Mouse (Mus musculus) brown adipose tissue, adult 24 weeks (tissue): ENCODE data around the gene Fam240a. TPM values are rescaled to one million over a fixed set of nuclear protein-coding genes. Genes with fewer than 3 reads are reported as not detected.

Source experiments
- H3K27ac ChIP-seq: fragments of 200-500 bp; replicated peaks from 2 replicates; pipeline ENCODE4 v1.5.1; 2012; ENCODE audit warnings: low read depth, mild to moderate bottlenecking, low read length
- H3K4me1 ChIP-seq: fragments of 200-500 bp; 2 replicates; pipeline ENCODE4 v1.6.1; 2012; ENCODE audit warnings: low read length, mixed read lengths; ENCODE audit not compliant: control insufficient read depth, insufficient read depth, insufficient read length
- H3K4me3 ChIP-seq: fragments of 200-500 bp; 2 replicates; pipeline ENCODE4 v1.5.1; 2012; ENCODE audit warnings: low read depth, mild to moderate bottlenecking, low read length, moderate library complexity; ENCODE audit not compliant: insufficient read depth
- polyA plus RNA-seq: library from polyadenylated mRNA; stranded (reverse); fragments of >200 nt; gene quantifications from 2 replicates; pipeline ENCODE4 v1.2.4, GENCODE M21; 2012; ENCODE audit not compliant: missing spikeins, insufficient read depth, insufficient read length

Gene Fam240a
- polyA plus RNA-seq, 1 experiment, result not detected

- H3K4me1 ChIP-seq, result no peaks in the 10 kb centered on the region
- no peak overlapping the region for H3K4me3 ChIP-seq
- H3K27ac ChIP-seq, result no peak overlapping the region
Observed at GRCm38 (mm10) chr9:110915466-110915865, 1.2 kb downstream of the Fam240a start.

DNA sequence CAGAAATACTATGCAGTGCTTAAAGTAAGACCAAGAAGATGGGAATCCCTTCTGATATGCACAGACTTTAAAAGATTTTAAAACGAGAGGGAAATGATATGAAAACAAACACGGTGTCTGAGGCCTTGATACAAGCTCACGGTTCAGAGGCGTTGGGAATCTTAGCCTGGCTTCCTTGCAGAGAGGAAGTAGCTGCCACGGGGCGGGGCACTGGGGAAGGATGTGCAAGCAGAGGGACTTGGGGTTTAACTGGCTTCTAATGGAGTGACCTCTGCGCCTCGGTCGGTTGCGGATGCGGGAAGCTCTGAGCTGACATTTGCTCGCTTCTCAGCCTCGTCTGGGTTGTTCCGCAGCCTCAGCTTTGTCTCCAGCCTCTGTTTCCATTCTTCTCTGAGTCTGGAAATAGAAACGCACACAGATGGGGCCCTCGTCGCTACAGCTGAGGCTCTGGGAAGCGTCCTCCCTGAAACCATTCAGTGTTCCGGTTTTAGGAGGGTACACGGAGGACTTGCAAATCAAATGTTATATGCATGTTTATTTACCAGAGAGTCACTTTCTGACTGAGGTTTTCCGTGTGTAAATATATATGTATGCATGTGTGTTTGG is 1.9 kb downstream of the Fam240a start:
- H3K4me3 ChIP-seq, result no peak overlapping the region

DNA sequence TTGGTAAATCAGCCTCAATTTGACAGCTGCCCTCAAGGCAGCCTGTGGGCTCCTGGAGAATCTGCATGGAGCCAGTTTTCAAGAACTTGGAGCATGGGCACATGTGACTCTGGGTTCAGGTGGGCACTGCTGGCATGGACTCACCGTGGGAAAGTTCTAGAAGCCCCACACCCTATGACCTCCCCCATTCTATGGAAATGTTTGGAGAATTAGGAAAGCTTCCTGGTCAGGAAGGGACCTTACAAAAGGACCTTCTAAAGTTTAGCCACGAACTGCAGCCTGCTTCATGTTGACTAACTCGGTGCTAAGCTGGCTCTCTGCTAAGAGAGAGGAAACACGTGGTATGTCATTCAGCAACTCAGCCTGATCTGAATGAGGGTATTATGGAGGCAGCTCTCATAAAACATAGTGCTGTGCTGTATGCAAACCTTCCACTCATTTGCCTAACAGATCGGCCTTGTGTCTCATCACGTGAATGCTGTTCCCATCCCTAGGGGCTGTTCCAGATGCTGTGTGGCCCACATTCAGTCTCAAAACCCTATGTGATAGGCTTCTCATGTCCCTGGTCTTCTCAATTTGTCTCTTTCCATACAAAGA is 7.2 kb downstream of the Fam240a start:
- no peak overlapping the region for H3K27ac ChIP-seq
- no peak overlapping the region for H3K4me3 ChIP-seq
- no peaks in the 10 kb centered on the region; the same call in 1 of the 2 replicates for H3K4me1 ChIP-seq

More for the DNA sequence above, 1.9 kb downstream of the Fam240a start:
- no peaks in the 10 kb centered on the region for H3K4me1 ChIP-seq
- no peak overlapping the region for H3K27ac ChIP-seq

DNA sequence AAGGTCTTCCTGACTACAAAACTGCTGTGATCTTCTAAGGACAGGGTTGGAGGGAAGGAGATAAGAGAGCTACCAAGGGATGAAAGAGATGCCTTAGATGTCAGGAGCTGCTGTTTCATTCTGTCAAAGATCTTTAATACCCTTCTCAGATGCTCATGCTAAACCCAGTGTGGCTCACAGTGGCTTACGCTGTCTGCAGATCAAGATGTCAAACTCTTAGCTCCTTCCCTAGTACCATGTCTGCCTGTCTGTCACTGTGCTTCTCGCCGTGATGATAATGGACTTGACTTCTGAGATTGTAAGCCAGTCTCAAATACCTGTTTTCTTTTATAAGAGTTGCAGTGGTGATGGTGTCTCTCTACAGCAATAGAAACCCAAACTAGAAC is 8.0 kb downstream of the Fam240a start:
- Histone ChIP-seq H3K4me1 (no peaks in the 10 kb centered on the region; the same call in 1 of the 2 replicates), H3K27ac (no peak overlapping the region), H3K4me3 (no peak overlapping the region)

GRCm38 (mm10) chr9:110907838-110908630 is 8.6 kb downstream of the Fam240a start:
- Histone ChIP-seq H3K27ac (no peak overlapping the region), H3K4me1 (no peaks in the 10 kb centered on the region; the same call in 1 of the 2 replicates), H3K4me3 (no peak overlapping the region)

DNA sequence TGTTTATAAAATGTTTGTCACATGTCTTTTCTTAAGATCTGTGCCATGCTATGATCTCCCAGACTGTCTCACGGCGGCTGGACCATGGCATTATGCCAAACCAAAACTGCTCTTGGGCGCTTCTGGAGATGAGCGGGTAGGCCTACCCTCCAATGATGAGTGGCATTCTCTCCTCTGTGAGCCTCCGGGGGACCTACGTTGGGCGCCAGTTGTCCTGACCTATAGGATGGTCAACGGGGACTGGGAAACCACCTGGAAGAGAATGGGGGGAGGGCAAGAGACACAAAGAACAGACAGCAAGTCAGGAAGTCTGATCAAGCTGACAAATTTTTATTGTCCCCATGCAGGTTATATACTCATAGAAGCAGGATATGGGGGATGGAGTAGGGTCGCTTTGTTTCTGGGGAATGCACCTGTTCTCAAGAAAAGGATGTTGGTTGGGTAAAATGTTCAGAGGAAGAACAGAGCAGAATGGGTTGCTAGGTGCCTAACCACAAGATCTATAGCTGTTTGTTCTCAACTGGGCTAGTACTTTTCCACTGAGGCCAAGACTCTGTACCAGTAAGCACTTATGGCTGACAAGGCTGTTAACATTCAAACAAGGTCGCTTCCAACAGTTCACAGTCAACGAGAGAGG is 9.3 kb downstream of the Fam240a start:
- H3K4me3 ChIP-seq, result no peak overlapping the region
- H3K4me1 ChIP-seq, result no peaks in the 10 kb centered on the region; the same call in 1 of the 2 replicates
- no peak overlapping the region for H3K27ac ChIP-seq

- Histone ChIP-seq H3K27ac (no peak overlapping the region), H3K4me1 (no peaks in the 10 kb centered on the region), H3K4me3 (no peak overlapping the region)
Observed at GRCm38 (mm10) chr9:110902271-110902670, 14.4 kb downstream of the Fam240a start.

GRCm38 (mm10) chr9:110901204-110901603 is 15.5 kb downstream of the Fam240a start:
- Histone ChIP-seq H3K4me3 (no peak overlapping the region), H3K27ac (no peak overlapping the region), H3K4me1 (no peaks in the 10 kb centered on the region)

DNA sequence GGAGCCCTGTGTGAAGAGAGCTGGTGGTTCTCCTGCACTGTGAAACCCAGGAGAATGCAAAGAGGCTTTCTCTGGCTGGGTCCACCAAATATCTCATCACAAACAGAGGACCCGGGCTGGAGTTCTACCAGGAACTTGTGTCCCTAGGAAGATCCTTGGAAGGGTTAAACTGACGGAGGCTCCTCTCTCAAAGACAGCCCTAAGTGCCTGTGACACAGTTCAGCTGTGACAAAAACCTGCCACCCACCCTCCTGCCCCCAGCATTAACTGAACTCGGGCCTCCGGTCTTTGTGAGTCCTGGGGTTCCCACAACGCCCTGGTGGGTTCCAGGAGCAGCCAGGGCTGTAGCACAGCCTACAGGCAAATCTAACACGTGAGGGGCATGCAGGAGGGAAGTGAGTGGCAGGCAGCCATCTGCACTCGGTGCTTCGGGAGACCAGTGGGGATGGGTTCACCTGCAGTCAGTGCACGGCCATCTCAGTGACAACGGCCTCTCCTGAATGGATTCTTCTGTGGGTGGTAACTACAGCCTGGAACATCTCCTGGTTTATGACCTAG is 17.1 kb downstream of the Fam240a start:
- no peak overlapping the region for H3K27ac ChIP-seq
- H3K4me1 ChIP-seq, result no peaks in the 10 kb centered on the region
- no peak overlapping the region for H3K4me3 ChIP-seq

- Histone ChIP-seq H3K4me1 (peaks cover 7% of the 10 kb centered on the region), H3K27ac (no peak overlapping the region), H3K4me3 (no peak overlapping the region)
Observed at GRCm38 (mm10) chr9:110896595-110896994, 20.1 kb downstream of the Fam240a start.

DNA sequence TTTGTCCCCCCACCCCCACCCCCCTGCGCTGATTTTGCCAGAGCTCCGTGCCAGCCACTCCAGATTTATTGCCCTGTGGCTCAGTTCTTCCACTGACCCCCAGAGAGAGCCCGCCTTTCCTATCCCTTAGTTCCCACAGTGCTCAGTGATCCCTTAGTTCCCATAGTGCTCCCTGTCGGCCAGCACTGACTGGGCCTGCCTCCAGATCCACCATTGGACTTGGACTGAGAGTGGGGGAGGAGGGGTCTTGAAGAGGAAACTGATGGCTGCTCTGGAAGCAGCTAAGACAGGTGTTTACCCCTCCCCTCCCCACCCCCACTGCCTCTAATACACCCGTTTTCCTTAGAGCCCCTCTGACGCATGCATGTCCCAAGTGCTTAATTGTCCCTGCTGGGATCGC is 20.7 kb downstream of the Fam240a start:
- H3K4me3 ChIP-seq, result no peak overlapping the region
- peaks cover 12% of the 10 kb centered on the region for H3K4me1 ChIP-seq
- H3K27ac ChIP-seq, result no peak overlapping the region

DNA sequence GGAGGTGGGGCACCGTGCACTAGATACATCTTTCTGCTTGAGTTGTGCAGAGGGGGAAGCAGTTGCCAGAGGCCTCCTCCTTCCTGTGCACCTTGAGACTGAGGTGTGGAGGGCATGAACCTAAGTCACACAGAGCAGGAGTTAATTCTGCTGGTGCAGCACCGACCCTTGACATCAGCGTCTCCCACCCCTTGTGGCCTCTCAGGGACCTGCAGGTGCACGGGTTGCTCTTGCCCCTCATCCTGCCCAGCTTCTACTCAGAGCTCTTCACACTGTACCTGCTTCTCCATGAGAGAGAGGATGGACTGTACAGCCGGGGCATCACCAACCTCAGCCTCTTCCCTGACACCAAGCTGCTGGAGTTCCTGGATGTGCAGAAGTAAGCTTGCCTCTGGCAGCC is 21.2 kb downstream of the Fam240a start:
- H3K4me3 ChIP-seq, result no peak overlapping the region

GRCm38 (mm10) chr9:110893429-110893828 is 23.2 kb downstream of the Fam240a start:
- peak overlapping the region; percentile 56; the same call in 1 of the 2 replicates for H3K27ac ChIP-seq
- H3K4me3 ChIP-seq, result peak overlapping the region; percentile 40; the same call in 1 of the 2 replicates
- H3K4me1 ChIP-seq, result peaks cover 24% of the 10 kb centered on the region

More for the DNA sequence above, 21.2 kb downstream of the Fam240a start:
- Histone ChIP-seq H3K4me1 (peaks cover 17% of the 10 kb centered on the region), H3K27ac (no peak overlapping the region)

DNA sequence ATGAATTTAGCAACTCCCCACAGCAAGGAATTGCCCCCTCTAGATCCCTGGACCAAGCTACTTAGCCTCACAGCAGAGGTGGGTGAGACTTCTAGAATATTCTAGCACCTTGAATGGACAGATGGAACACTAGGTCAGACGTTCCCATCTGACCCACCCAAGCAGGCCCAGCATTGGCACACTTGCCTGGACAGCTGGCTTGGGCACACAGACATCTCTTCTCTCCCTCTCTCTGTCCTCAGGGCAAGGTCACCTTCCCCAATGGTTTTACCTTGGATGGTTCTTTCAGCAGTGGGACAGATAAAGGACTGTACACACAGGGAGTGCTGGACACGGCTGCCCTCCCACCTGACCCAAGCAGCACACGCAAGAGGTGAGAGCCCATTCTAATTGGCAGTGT is 24.1 kb downstream of the Fam240a start:
- H3K4me1 ChIP-seq, result peaks cover 28% of the 10 kb centered on the region
- H3K4me3 ChIP-seq, result no peak overlapping the region
- no peak overlapping the region for H3K27ac ChIP-seq
